Mouse (Mus musculus) gastrocnemius, adult 2 months (tissue): ENCODE data around the gene Ttc6. TPM values are rescaled to one million over a fixed set of nuclear protein-coding genes. Genes with fewer than 3 reads are reported as not detected.

Source experiments
- DNase-seq: peaks from one replicate; pipeline ENCODE4 v3.0.0; 2022
- H3K27ac ChIP-seq: fragments of 200-600 bp; 2 replicates; pipeline ENCODE4 v1.8.1; 2022; ENCODE audit warnings: mild to moderate bottlenecking
- H3K4me3 ChIP-seq: fragments of 200-600 bp; 2 replicates; pipeline ENCODE4 v1.8.1; 2022; ENCODE audit warnings: mild to moderate bottlenecking, moderate library complexity
- CTCF ChIP-seq: fragments of 200-600 bp; IDR thresholded peaks from 2 replicates; pipeline ENCODE4 v1.8.1; 2022; ENCODE audit warnings: antibody characterized with exemption, mild to moderate bottlenecking, moderate library complexity
- intact Hi-C: fragments of 180-260 bp; cut with DNase I; formaldehyde crosslinking; loops from one replicate; pipeline ENCODE4 v1.15.1; 2025
- total RNA-seq, 2 experiments: library from RNA; stranded (reverse); gene quantifications; 2 replicates each; pipeline ENCODE4 v1.2.3; 2021

The Ttc6 gene
- total RNA-seq, 2 experiments from 2014 or later: not detected

GRCm38 (mm10) chr12:57538588-57539550 lies 25.0 kb upstream of the Ttc6 start:
- intact Hi-C loops: no loop called here
- Histone ChIP-seq H3K4me3 (peak overlapping the region; percentile 54), H3K27ac (no peak overlapping the region)
- DNase-seq: no peak
- no peak for TF ChIP-seq CTCF

DNA sequence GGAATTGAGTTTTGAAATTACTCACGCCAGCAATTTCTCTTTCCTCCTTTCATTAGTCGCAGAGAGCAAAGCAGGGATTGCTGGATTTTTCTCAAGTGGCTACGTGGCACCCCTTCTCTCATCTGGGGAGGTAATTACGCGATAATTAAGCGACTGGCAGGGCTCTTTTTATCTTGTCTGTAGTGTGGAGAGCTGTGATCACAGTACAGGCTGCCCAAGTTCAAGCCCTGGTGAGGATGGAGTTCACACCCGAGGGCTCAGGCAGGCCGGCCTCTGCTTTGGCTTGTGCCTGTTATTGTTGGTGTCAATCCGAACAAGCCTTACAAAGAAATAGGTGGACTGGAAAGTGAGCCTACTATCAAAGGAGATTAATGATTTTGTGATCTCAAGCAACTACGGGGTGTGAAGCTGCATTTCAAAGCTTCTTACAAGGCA lies 24.3 kb upstream of the Ttc6 start:
- DNase-seq: no peak
- no peak for TF ChIP-seq CTCF
- no peak overlapping the region for H3K27ac ChIP-seq
- H3K4me3 ChIP-seq: peak overlapping the region; percentile 54
- intact Hi-C loops: no loop called here

GRCm38 (mm10) chr12:57541118-57541517 lies 22.8 kb upstream of the Ttc6 start:
- no peak overlapping the region for H3K27ac ChIP-seq
- DNase-seq: no peak
- no peak overlapping the region for H3K4me3 ChIP-seq
- intact Hi-C loops: no loop called here
- no peak for TF ChIP-seq CTCF

GRCm38 (mm10) chr12:57541931-57542745 lies 21.8 kb upstream of the Ttc6 start:
- intact Hi-C loops: no loop called here
- Histone ChIP-seq H3K27ac (no peak overlapping the region), H3K4me3 (no peak overlapping the region)
- TF ChIP-seq CTCF: 0 out of 2 replicates have a peak, but pooled peaks have one; percentile 6
- no peak for DNase-seq

DNA sequence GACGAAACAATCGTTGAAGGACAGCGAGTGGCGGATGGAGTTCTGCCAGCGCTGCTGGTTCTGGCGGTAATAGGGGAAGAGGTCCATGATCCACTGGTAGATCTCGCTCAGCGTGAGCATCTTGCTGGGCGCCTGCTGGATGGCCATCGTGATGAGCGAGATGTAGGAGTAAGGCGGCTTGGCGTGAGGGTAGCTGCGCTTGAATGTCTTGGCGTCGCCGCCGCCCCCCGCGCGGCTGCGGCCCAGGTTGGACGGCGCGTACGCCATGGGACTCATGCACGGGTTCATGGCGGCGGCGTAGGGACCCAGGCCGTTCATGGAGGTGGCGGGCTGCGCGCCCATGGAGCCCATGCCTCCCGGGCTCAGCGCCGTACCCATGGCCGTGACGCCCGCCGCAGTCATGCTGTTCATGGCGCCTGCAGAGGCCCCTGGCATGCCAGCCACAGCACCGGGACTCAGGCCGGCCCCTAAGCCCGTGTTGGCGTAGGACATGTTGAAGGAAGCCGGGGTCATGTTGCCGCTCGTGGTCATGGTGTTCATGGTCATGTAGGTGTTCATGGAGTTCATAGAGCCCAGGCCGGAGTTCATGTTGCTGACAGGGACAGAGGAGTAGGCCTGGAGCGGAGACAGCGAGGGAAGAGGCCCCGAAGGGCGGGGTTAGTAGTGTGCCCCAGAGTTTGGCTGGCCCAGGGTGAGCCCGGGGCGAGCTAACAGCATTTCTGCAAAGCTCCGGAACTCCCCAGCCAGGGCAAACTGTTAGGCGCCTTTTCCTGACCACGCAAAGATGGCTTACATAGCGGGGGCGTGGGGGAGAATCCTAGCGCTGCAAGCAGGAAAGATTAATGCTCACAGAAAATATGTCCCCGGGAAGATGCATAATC lies 20.9 kb upstream of the Ttc6 start:
- TF ChIP-seq CTCF: no peak
- DNase-seq: no peak
- no peak overlapping the region for H3K27ac ChIP-seq
- intact Hi-C loops: no loop called here
- no peak overlapping the region for H3K4me3 ChIP-seq

DNA sequence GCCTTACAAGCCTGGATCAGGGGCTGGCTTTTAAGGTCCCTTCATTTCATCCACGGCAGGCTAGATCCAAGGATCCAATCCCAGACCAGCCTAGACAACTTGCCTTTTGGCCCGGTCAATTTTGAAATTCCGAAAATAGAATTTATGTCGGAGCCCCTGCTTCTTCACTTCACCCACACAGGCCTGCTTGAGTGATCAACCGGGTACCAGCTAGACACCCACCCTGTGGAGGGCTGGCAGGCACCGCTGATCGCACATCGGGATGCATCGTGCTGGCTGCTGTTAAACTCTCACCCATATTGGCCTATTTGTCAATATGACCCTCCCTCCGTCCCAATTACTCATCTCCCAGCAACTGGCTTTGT lies 20.3 kb upstream of the Ttc6 start:
- H3K27ac ChIP-seq: no peak overlapping the region
- TF ChIP-seq CTCF: no peak
- H3K4me3 ChIP-seq: no peak overlapping the region
- intact Hi-C loops: no loop called here
- DNase-seq: no peak

- DNase-seq: peak; percentile 42
- Histone ChIP-seq H3K27ac (no peak overlapping the region), H3K4me3 (peak overlapping the region; percentile 69)
- intact Hi-C loops: loop anchor here (5.0 kb wide), 1 partner anchor 263 kb away; no protein-coding TSS in a partner anchor
- TF ChIP-seq CTCF: peak; percentile 59
Measured at GRCm38 (mm10) chr12:57544641-57545370, 19.1 kb upstream of the Ttc6 start.

GRCm38 (mm10) chr12:57545371-57546241 lies 18.3 kb upstream of the Ttc6 start:
- H3K27ac ChIP-seq: no peak overlapping the region
- TF ChIP-seq CTCF: no peak
- H3K4me3 ChIP-seq: peak overlapping the region; percentile 69
- intact Hi-C loops: loop anchor here (5.0 kb wide), 1 partner anchor 263 kb away; no protein-coding TSS in a partner anchor
- DNase-seq: peak; percentile 34

- intact Hi-C loops: loop anchor here (5.0 kb wide), 1 partner anchor 264 kb away; no protein-coding TSS in a partner anchor
- Histone ChIP-seq H3K4me3 (peak within 1 kb of the TSS; percentile 69), H3K27ac (no peak within 1 kb of the TSS)
- TF ChIP-seq CTCF: no peak
- no peak for DNase-seq
Measured at GRCm38 (mm10) chr12:57546415-57547201, 17.3 kb upstream of the Ttc6 start, which contains the start of gene Foxa1. Gene Foxa1, minus strand, starts transcription at chr12:57546916.

- intact Hi-C loops: loop anchor here (5.0 kb wide), 1 partner anchor 266 kb away; no protein-coding TSS in a partner anchor
- H3K27ac ChIP-seq: no peak overlapping the region
- no peak overlapping the region for H3K4me3 ChIP-seq
- no peak for DNase-seq
- TF ChIP-seq CTCF: no peak
Measured at GRCm38 (mm10) chr12:57547890-57548289, 16.0 kb upstream of the Ttc6 start.
